Mouse (Mus musculus): ENCODE data around the gene Cobl.

Gene Cobl

GRCm38 (mm10) chr11:12445222-12445621 is 19.5 kb downstream of the Cobl start:
- in situ Hi-C loops (cut with MboI; ENCODE audit: low sequenced_read_pairs) = no loop called here

DNA sequence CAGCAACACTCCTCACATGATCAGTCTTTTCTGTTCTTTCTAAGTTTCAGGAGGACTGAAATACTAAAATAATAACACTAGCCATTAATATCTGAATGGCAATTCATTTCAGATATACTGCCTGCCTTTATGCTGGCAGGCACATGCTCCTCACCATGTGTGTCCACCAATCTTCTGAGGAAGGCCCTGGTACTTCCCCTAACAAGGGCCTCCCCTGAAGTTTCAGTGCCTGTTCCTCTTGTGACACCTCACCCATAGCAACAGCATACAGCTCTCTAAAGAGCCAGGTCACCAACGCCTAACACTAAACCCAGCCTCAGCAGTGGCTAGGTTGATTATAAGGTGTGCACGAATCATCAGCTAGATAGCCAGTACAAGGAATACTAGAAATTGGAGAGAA is 20.5 kb downstream of the Cobl start:
- in situ Hi-C loops (cut with MboI; ENCODE audit: low sequenced_read_pairs) = no loop called here

DNA sequence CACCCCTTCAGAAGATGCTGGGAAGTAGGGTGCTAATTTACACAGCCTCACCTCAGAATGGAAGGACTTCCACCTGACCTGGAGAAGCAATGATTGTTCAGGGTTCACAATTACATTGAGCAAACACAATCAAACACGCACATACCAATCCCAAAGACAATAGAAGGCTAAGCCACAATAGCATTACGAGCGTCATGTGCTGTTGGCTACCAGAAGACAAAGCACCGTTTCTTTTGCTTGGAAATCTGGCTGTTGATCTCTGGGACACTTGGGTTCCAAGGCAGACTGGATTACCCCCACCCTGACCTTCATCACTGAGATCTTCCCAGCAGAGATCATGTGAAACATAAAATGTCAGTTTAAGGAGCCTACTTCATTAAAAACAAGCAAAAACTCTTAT is 21.1 kb downstream of the Cobl start:
- in situ Hi-C loops (cut with MboI; ENCODE audit: low sequenced_read_pairs) = no loop called here

GRCm38 (mm10) chr11:12443185-12443584 is 21.6 kb downstream of the Cobl start:
- in situ Hi-C loops (cut with MboI; ENCODE audit: low sequenced_read_pairs) = no loop called here

DNA sequence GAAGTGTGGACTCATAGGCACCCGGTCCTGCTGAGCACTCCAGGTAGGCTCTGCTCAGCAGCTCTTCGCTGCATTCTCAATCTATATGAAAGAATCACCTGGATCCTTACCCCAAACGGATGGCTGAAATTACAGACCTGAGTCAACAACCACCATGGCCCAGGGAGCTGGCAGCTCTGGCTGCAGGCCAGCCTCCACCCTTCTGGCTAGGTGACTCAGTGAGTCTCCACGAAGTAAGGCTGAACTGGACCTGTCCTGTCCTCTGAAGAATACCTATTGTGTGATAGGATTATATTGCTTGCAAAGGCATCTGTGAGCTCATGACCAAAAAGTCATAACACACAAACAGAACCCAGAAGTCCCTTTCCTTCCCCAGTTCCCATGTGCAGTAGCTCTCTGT is 22.5 kb downstream of the Cobl start:
- in situ Hi-C loops (cut with MboI; ENCODE audit: low sequenced_read_pairs) = no loop called here

DNA sequence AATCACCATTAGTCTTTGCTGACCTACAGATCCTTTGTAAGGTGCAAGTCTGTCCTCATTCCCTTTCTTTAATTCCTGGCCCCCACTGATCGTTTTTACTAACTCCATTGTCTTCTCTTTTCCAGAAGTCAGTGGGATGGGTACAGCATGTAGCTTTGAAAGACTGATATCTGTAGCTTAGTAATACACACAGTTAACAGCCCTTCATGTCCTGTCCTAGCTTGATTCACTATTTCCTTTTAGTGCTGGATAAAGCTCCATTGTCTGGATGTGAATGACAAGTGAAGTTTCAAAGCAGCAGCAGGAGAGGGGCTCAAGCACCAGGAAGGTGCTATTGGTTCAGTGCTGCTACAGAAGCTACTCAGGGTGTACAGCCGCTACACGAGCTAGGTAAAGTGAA is 28.9 kb downstream of the Cobl start:
- in situ Hi-C loops (cut with MboI; ENCODE audit: low sequenced_read_pairs) = no loop called here

DNA sequence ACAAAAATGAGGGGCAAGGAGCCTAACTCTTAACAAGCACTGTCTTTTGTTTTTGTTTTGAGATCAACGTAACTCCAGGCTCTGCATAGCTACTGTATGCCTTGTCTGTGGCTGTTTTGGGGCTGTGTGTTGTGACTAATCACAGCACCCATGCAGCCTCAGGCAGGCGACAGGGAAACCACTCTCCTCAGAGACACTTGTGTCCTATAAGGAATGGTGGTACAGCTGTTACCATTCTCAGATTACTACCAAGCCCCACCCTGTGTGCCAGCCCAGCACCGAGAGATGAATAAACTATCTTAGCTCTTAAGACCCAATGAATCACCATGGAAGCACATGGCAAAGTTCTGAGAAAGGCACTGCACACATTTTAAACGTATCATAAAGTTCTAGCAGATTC is 29.7 kb downstream of the Cobl start:
- in situ Hi-C loops (cut with MboI; ENCODE audit: low sequenced_read_pairs) = no loop called here

DNA sequence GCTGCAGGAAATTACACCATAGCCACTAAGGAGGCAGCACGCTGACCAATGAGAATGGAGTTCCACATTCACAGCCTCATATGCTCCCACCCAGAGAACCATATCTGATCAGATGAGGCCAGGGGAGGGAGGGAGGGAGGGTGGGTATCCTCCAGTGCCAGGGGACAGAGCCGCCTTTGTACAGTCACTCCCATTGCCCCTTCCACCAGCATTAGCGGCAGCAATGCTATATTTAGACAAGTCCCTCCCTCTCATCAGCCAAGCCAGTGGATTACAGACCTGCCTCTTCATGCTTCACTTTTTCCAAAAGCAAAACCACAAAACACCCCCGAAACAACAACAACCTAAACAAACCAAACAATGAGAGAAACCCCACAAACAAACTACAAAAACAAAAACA is 30.2 kb downstream of the Cobl start:
- in situ Hi-C loops (cut with MboI; ENCODE audit: low sequenced_read_pairs) = no loop called here

GRCm38 (mm10) chr11:12431911-12432310 is 32.8 kb downstream of the Cobl start:
- in situ Hi-C loops (cut with MboI; ENCODE audit: low sequenced_read_pairs) = no loop called here

GRCm38 (mm10) chr11:12430231-12431041 is 34.3 kb downstream of the Cobl start:
- in situ Hi-C loops (cut with MboI; ENCODE audit: low sequenced_read_pairs) = no loop called here

DNA sequence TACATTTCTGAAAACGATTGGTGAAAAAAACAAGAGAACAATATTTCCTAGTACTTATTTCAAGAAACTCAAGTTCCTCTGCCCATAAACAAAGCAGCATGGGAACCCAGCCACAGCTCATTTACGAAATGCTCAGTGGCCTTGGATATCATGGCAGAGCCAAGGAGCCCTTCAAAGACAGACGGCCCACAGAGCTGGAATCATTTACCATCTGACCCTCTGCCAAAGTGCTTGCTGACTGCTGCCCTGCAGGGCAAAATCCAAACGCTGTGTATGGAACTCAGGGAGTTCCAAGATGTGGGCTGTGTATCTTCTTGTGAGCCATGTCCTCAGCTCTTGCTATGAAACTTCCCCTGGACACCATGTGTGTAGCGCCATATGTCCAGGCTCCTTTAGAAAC is 38.0 kb downstream of the Cobl start:
- in situ Hi-C loops (cut with MboI; ENCODE audit: low sequenced_read_pairs) = no loop called here

DNA sequence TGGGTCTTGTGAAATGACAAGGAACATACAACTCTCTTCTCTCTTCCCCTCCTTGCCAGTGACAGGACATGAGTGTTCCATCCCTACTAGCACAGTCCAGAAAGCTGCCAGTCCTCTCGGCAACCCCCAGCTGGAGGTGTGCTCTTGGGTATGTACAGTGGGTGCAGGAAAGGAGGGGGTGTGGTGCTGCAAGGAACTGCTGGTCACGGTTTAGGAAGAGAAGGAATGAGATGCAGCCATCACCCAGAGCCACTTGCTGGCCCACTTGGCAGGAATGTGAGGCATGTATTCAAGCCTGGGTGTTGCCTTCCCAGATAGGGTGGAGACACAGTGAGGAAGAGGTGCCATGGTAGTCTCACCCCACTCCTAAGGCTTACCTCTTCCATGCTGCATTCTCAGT is 40.6 kb downstream of the Cobl start:
- in situ Hi-C loops (cut with MboI; ENCODE audit: low sequenced_read_pairs) = no loop called here

- in situ Hi-C loops (cut with MboI; ENCODE audit: low sequenced_read_pairs) = no loop called here
Measured at GRCm38 (mm10) chr11:12421183-12421582, 43.6 kb downstream of the Cobl start.

DNA sequence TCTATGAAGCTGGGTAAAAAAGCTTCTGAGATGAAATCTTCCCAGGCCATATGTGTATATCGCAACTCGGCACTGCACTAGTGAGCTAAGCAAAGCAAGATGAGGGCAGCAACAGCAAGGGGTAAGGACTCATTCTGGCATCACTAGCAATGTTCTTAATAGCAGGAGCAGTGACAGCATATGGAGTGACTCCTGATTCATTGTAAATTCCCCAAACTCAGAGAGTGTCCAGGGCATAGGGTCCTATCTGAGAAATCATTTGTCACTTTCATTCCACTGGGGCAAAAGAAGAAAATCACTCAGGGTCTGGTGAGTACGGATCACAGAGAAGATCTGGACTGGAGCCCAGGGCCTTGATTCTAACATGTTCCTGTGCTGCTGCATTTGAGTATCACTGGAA is 44.6 kb downstream of the Cobl start:
- in situ Hi-C loops (cut with MboI; ENCODE audit: low sequenced_read_pairs) = no loop called here

DNA sequence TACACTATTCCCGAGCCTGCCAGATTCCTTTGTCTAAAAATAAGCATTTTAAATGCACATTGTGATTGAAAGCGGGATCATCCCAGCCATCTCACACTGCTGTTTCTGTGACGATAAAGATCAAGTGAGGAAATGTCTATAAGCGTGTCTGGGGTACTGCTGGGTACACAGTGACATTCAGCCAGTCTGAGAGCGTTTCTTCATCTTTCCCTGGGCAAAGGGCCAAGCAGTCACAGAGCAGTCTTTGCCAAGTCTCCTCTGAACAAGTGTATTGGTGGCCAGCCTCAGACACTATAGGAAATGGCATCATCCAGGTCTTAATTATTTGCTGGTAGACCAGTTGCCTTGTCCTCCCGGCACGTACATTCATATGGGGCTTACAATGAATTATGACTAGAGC is 47.9 kb downstream of the Cobl start:
- in situ Hi-C loops (cut with MboI; ENCODE audit: low sequenced_read_pairs) = no loop called here

DNA sequence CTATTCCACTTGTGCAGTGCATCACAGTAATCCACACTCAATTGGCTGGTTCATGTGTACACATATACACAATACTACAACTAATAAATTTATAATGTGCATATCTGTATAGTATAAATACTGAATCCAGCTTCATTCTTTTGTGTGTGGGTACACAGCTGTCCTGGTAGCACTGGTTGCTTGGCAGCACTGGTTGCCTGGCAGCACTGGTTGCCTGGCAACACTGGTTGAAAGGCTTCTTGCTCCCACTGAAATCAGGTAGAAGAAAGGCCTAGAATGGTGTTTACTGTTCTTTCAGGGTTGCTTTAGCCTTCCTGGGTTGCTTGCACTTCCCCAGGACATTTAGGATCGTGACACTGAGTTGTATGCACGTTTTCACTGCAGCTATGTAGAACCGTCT is 49.4 kb downstream of the Cobl start:
- in situ Hi-C loops (cut with MboI; ENCODE audit: low sequenced_read_pairs) = no loop called here

DNA sequence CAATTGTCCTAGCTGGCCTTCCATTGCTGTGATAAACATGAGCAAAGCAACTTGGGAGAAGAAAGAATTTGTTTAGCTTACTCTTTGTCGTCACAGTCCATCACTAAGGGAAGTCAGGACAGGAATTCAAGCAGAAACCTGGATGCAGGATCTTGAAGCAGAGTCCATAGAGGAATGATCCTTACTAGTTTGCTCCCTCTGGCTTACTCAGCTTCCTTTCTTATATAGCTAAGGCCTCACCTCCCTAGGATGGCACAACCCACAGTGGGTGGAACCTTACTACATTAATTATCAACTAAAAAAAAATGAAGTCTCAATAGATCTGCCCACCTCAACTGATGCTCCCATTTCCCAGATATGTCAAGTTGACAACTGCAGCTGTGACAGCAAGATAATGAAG is 52.8 kb downstream of the Cobl start:
- in situ Hi-C loops (cut with MboI; ENCODE audit: low sequenced_read_pairs) = no loop called here

- in situ Hi-C loops (cut with MboI; ENCODE audit: low sequenced_read_pairs) = no loop called here
Measured at GRCm38 (mm10) chr11:12411075-12411807, 53.5 kb downstream of the Cobl start.

GRCm38 (mm10) chr11:12409463-12409862 is 55.3 kb downstream of the Cobl start:
- in situ Hi-C loops (cut with MboI; ENCODE audit: low sequenced_read_pairs) = no loop called here

DNA sequence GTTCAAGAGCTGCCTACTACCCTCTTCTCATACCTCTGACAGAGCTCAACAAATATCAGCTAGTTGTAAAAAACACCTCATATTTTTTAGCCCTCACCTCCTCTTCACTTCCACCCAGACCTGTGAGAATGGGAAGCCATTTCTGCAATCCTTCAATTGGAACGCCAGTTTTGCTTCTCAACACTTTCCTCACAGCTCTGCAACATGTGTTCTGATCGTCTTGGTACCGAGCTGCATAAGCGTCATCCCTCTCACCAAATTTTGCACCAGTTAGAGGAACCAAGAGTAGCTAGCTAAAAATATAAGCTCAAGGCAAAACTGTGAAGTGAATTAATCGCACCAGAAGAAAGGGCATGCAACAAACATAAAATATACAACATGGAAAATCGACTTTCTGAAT is 56.9 kb downstream of the Cobl start:
- in situ Hi-C loops (cut with MboI; ENCODE audit: low sequenced_read_pairs) = no loop called here

GRCm38 (mm10) chr11:12399903-12400302 is 64.9 kb downstream of the Cobl start:
- in situ Hi-C loops (cut with MboI; ENCODE audit: low sequenced_read_pairs) = no loop called here

GRCm38 (mm10) chr11:12396196-12396595 is 68.6 kb downstream of the Cobl start:
- in situ Hi-C loops (cut with MboI; ENCODE audit: low sequenced_read_pairs) = no loop called here
